Mouse (Mus musculus) frontal cortex, adult 2 months (tissue): ENCODE measurements at regions not wholly inside any gene's neighbourhood (a gene's known extent, or its start where the extent isn't known, plus 50 kb on each side); places are given as distances from the start of the nearest gene placed in this dataset.

Experiments used
- DNase-seq, 2 experiments: peaks; one replicate each; pipeline ENCODE4 v3.0.0; 2022; ENCODE audit warnings: low spot score in 1 of 2; ENCODE audit errors: extremely low spot score in 1 of 2

GRCm38 (mm10) chr10:102943156-102943555 lies 86.9 kb downstream of the Alx1 start:
- DNase-seq, result no peak

- DNase-seq, result no peak
These were observed 89.0 kb downstream of the Alx1 start for GRCm38 (mm10) chr10:102940823-102941519.

- no peak for DNase-seq
These were observed 98.6 kb downstream of the Alx1 start for GRCm38 (mm10) chr10:102931445-102931844.

- no peak for DNase-seq
These were observed 101.4 kb downstream of the Alx1 start for GRCm38 (mm10) chr10:102928651-102929050.

- no peak for DNase-seq
These were observed 132.6 kb downstream of the Alx1 start for GRCm38 (mm10) chr10:102897368-102897767.

GRCm38 (mm10) chr10:102895952-102896351 lies 134.1 kb downstream of the Alx1 start:
- DNase-seq, result no peak

- no peak for DNase-seq
These were observed 137.6 kb downstream of the Alx1 start for GRCm38 (mm10) chr10:102892373-102892772.

- DNase-seq, result no peak
These were observed 140.3 kb downstream of the Alx1 start for GRCm38 (mm10) chr10:102889709-102890108.

- no peak for DNase-seq
These were observed 148.1 kb downstream of the Alx1 start for GRCm38 (mm10) chr10:102881824-102882438.

DNA sequence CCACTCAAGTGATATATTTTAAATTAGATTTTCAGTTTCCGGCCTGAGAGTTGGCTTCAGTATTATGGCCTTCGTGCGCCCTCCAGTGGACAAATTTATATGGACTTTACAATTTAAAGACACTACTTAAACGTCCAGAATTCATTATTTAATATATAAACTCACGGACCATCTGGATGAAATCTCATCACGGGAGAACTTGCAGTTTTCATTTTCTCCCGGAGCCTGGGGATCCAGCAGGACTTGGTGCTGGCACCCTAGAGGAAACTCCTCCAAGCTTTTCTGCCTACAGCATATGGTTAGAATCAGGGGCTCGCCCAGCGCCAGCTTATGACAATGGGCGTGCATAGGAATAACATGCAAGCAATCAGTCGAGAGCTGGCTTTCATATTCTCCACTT lies 152.0 kb downstream of the Alx1 start:
- peak in 1 of 2 experiments; percentile 75 for DNase-seq

DNA sequence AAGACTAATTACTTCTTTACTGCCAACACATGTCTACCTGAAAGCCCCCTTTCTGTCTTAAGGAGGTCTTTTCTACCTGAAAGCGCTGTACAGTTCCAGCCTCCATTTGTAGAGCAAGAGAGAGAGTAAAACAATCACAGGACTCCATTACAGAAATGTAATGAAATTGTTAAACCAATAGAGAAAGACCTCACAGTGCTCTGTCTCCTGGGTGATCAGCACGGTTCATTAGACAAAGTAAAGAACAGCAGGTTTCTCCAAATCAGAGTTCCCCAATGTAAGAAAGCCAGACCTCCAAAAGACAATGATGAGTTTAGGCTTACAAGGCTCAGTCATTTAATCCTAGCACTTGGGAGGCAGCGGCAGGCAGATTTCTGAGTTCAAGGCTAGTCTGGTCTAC lies 153.1 kb downstream of the Alx1 start:
- DNase-seq, result no peak

- peak in 1 of 2 experiments; percentile 20 for DNase-seq
These were observed 163.1 kb downstream of the Alx1 start for GRCm38 (mm10) chr10:102866920-102867319.

GRCm38 (mm10) chr10:102836567-102837224 lies 193.3 kb downstream of the Alx1 start:
- DNase-seq, result peak in 1 of 2 experiments; percentile 57

DNA sequence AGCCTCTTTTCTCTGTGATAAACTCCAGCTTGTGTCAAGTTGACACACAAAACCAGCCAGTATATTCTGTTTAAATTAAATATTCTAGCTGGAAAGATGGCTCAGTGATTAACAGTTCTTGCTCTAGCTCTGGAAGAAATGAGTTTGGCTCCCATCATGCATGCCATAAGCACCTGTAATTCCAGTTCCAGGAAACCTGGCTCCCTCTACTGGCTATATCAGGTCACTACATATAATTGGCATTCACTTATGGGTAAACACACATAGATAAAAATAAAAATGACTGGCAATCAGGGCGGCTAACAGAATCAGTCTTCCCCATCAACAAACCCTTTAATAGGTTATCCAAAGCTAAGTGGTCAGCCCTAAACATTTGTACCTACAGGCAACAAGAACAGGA lies 194.2 kb downstream of the Alx1 start:
- DNase-seq, result peak in 1 of 2 experiments; percentile 23

DNA sequence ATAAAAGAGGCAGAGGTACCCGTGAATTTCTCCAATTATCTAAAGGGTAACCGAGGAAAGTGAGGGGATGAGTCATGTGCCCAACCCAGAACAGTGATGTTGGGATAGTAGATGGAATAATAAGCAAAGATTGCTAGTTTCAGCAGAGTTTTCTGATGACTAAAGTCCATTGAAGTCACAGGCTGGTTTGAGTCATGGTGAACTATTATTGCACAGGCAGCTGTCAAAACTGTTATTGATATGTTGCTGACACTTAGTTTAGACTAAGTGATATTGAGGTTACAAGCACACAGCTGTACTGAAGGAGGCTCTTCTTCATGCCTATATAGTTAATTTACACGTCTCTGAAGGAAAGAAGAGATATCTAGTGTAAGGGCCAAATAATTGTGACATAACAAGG lies 200.4 kb downstream of the Alx1 start:
- no peak for DNase-seq

DNA sequence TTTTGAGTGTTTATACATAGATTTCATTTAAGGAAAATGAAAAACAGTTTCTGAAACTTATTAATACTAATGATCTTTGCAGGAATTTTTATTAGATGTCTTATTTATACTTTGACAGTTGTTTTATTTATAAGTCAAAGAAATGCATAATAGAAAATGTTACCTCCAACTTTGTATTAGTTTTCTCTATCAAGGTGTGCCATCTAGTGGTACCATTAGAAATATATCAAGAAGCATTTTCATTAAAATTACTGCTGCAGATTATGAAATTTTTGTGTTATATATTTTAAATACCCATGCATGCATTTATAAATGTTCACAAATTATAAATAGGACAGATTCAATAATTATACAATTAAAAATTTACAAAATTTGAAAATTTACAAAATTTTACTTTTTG lies 206.6 kb downstream of the Alx1 start:
- DNase-seq, result peak in 1 of 2 experiments; percentile 11

DNA sequence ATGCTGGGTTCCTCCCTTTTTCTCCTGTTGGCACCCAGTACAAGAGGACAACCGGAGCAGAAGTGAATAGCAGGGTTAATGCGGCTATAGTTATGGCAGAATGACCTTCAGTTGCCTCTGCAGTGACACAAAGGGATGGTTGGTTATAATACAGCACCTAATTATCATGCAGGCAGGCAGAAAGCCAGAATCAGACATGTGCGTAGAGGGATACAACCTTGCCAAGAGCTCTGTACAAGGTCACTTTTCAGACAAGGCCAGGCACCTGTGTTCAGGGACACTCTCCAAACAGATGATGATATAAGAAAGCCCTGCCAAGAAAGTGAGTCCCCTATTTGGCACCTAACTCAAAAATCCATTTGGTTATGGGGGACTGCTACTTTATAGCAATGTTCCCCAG lies 228.6 kb downstream of the Alx1 start:
- DNase-seq, result no peak

DNA sequence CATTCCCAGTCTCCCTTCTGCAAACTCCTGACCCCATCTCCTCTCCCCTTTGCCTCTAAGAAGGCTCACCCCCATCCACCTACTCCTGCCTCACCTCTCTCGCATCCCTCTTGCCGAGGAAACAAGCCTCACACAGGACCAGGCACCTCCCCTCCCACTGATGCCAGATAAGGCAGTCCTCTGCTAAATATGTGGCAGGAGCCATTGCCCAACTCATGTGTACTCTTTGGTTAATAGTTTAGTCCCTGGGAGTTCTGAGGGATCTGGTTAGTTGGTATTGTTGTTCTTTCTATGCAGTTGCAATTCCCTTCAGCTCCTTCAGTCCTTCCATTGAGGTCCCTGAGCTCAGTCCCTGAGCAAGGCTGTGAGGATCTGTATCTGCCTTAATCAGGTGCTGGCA lies 250.8 kb downstream of the Alx1 start:
- no peak for DNase-seq

- no peak for DNase-seq
These were observed 251.7 kb downstream of the Rassf9 start for GRCm38 (mm10) chr10:102763696-102764095.

- DNase-seq, result no peak
These were observed 250.4 kb downstream of the Rassf9 start for GRCm38 (mm10) chr10:102762378-102762777.

DNA sequence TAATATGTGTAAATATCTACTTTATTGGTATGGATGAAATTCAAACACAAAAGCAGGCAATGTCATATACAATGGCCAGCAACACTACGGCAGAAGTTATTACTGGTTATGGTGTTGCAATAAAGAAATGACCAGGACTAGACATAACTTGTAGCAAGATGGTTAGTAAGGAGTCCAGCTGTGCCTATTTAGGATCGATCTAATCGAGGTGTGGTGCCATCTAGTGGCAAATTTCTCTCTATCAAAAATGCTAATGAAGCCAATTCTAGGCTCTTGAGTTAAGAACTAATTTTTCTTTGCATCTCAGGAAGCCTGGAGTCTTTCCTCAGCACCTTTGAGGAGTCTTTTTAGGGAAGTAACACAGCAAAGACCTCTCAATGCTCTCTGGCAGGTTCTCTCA lies 223.2 kb downstream of the Rassf9 start:
- DNase-seq, result peak in 1 of 2 experiments; percentile 72

- DNase-seq, result no peak
These were observed 220.4 kb downstream of the Rassf9 start for GRCm38 (mm10) chr10:102732420-102732819.
